Comparison of ENCODE assay signal across 9 mouse cellular contexts in the genomic region with DNA sequence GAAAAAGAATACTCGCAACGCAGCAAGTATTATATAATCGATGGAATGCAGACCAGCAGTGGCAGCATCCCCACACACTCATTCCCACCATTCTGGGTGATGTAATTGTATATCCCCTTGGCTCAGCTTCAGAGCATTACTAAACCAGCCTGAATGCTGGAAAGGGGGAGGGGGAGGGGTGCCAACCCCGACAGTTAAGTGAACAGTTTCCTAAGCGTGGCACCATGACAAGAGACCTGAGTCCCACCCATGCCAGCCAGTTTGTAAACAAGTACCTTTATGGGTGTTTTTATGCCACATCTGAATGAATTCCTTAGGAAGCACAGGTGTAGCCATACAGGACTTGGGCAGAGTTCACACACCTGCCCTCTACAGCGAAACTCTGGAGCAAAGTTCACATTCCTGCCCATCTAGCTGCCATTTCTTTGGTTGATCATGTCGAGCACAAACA. TPM values are rescaled to one million over a fixed set of nuclear protein-coding genes. Genes with fewer than 3 reads are reported as not detected.
A peak's percentile ranks its signal among the peaks of the same experiment; 100 is the strongest.
DNase-seq lines count a peak whose midpoint lies in the region; ATAC-seq lines count a peak whose summit lies in the region.
"Had no signal": no experiment of that assay in that cellular context is flagged by ENCODE, and none has a peak within 500 bp of the region (broad histone marks: within the 10 kb centered on the region; RNA-seq: fewer than 3 reads in every experiment).

No protein-coding gene starts in this region.

- 0 out of 2 replicates have a peak, but pooled peaks cover 3% of the 10 kb centered on the region for H3K9me3 ChIP-seq in midbrain, embryonic 12.5 days
- no peaks in the 10 kb centered on the region for H3K9me3 ChIP-seq in midbrain, embryonic 10.5 days (replicated peaks)
- no peaks in the 10 kb centered on the region for H3K9me3 ChIP-seq in embryonic facial prominence, embryonic 10.5 days
- H3K9me3 ChIP-seq in hindbrain, embryonic 13.5 days = no peaks in the 10 kb centered on the region

- no peak overlapping the region for H3K4me3 ChIP-seq in midbrain, embryonic 12.5 days
- no peak overlapping the region for H3K4me3 ChIP-seq in midbrain, embryonic 10.5 days
- H3K4me3 ChIP-seq in embryonic facial prominence, embryonic 10.5 days = 0 out of 2 replicates have a peak overlapping the region, but pooled peaks have one; percentile 16
- H3K4me3 ChIP-seq in hindbrain, embryonic 13.5 days = peak overlapping the region; percentile 14

- no peak overlapping the region for H3K9ac ChIP-seq in midbrain, embryonic 12.5 days (replicated peaks)
- 0 out of 2 replicates have a peak overlapping the region, but pooled peaks have one; percentile 51 for H3K9ac ChIP-seq in hindbrain, embryonic 13.5 days

- no peaks in the 10 kb centered on the region for H3K27me3 ChIP-seq in midbrain, embryonic 12.5 days
- H3K27me3 ChIP-seq in midbrain, embryonic 10.5 days (ENCODE audit: low read depth, poor library complexity, severe bottlenecking) = no peaks in the 10 kb centered on the region
- no peaks in the 10 kb centered on the region for H3K27me3 ChIP-seq in embryonic facial prominence, embryonic 10.5 days (replicated peaks; ENCODE audit: low read depth, poor library complexity, severe bottlenecking)
- H3K27me3 ChIP-seq in hindbrain, embryonic 13.5 days = no peaks in the 10 kb centered on the region

- no peaks in the 10 kb centered on the region for H3K36me3 ChIP-seq in midbrain, embryonic 12.5 days
- peaks cover 18% of the 10 kb centered on the region for H3K36me3 ChIP-seq in midbrain, embryonic 10.5 days
- H3K36me3 ChIP-seq in embryonic facial prominence, embryonic 10.5 days (replicated peaks) = peaks cover 14% of the 10 kb centered on the region
- no peaks in the 10 kb centered on the region for H3K36me3 ChIP-seq in hindbrain, embryonic 13.5 days

- 82% methylated on average over 7 of the region's 7 CpGs for WGBS in midbrain, embryonic 12.5 days
- WGBS in midbrain, embryonic 10.5 days = 87% methylated on average over 7 of the region's 7 CpGs
- 72% methylated on average over 7 of the region's 7 CpGs for WGBS in embryonic facial prominence, embryonic 10.5 days
- 40% methylated on average over 7 of the region's 7 CpGs for WGBS in hindbrain, embryonic 13.5 days

- no peak for DNase-seq in midbrain, embryonic 10.5 days (ENCODE audit: low spot score)
- no peak for DNase-seq in embryonic facial prominence, embryonic 10.5 days (ENCODE audit: low spot score)
- DNase-seq in layer of hippocampus, postnatal 10 days (ENCODE audit: low spot score in 2 of 2) = peak; percentile 8 to 21
- DNase-seq in lung, postnatal 36 days = peak; percentile 85
- no peak for DNase-seq in spleen, adult 12 weeks (ENCODE audit: low spot score)

- 0 out of 2 replicates have a peak, but pooled peaks have one; percentile 31 for ATAC-seq in midbrain, embryonic 12.5 days (ENCODE audit: low FRiP score, low read depth)
- ATAC-seq in hindbrain, embryonic 13.5 days (ENCODE audit: low FRiP score) = peak; percentile 81
- ATAC-seq in CD4-positive, CD25-positive, alpha-beta regulatory T cell, adult 4 months = no peak

- 0 out of 2 replicates have a peak overlapping the region, but pooled peaks have one; percentile 15 for H3K27ac ChIP-seq in midbrain, embryonic 12.5 days (replicated peaks)
- H3K27ac ChIP-seq in midbrain, embryonic 10.5 days (replicated peaks) = no peak overlapping the region
- H3K27ac ChIP-seq in embryonic facial prominence, embryonic 10.5 days (replicated peaks) = peak overlapping the region; percentile 60; the same call in 1 of the 2 replicates
- peak overlapping the region; percentile 83 for H3K27ac ChIP-seq in hindbrain, embryonic 13.5 days
- H3K27ac ChIP-seq: macrophage had no signal

- H3K4me1 ChIP-seq in midbrain, embryonic 12.5 days = peaks cover 23% of the 10 kb centered on the region
- no peaks in the 10 kb centered on the region for H3K4me1 ChIP-seq in midbrain, embryonic 10.5 days
- peaks cover 39% of the 10 kb centered on the region for H3K4me1 ChIP-seq in embryonic facial prominence, embryonic 10.5 days
- peaks cover 22% of the 10 kb centered on the region for H3K4me1 ChIP-seq in hindbrain, embryonic 13.5 days (replicated peaks)

- H3K4me2 ChIP-seq in midbrain, embryonic 12.5 days (replicated peaks) = no peak overlapping the region
- H3K4me2 ChIP-seq in hindbrain, embryonic 13.5 days = peak overlapping the region; percentile 50

RNA-seq across cellular contexts. Expression of a gene that starts 53.0 kb away (rescaled TPM):
- polyA plus RNA-seq in midbrain, embryonic 12.5 days (2016; fragmentation: Nextera tagmentation; extraction: Ambion mirVana) = 6.1 and 7.3 TPM in 2 replicates
- polyA plus RNA-seq in midbrain, embryonic 10.5 days (2016; fragmentation: Nextera tagmentation; extraction: Ambion mirVana) = 8.7 and 9.1 TPM in 2 replicates
- polyA plus RNA-seq in embryonic facial prominence, embryonic 10.5 days (2016; fragmentation: Nextera tagmentation; extraction: Ambion mirVana) = 8.8 and 10.8 TPM in 2 replicates
- 3.0 and 3.4 TPM in 2 replicates for polyA plus RNA-seq in hindbrain, embryonic 13.5 days (2015; fragmentation: Nextera tagmentation; extraction: Ambion mirVana)
- total RNA-seq in layer of hippocampus, postnatal 10 days (2021) = 1 to 10 TPM; 6.6 to 7.0 TPM
- 1 to 10 TPM; 3.3 to 5.1 TPM for polyA plus RNA-seq in CD4-positive, CD25-positive, alpha-beta regulatory T cell, adult 4 months (2017; shearing (Covaris generic))

Comparison
In these comparisons a context has a peak if more than half of its experiments do, and no peak if none do; other contexts are left out.
1. H3K4me3 ChIP-seq: peak in embryonic facial prominence, embryonic 10.5 days (single experiment) and hindbrain, embryonic 13.5 days (single experiment); none in midbrain, embryonic 12.5 days (single experiment) and midbrain, embryonic 10.5 days (single experiment).
2. DNase-seq: peak in layer of hippocampus, postnatal 10 days (2 of 2) and lung, postnatal 36 days (single experiment); none in midbrain, embryonic 10.5 days (single experiment), embryonic facial prominence, embryonic 10.5 days (single experiment) and spleen, adult 12 weeks (single experiment).